Mouse (Mus musculus) regulatory T cell (primary cell): ENCODE data around the gene Rabggtb.
"Not testable (repeated sequence)": the region's sequence is repeated elsewhere in the genome, so short reads cannot be mapped to it uniquely, and the experiment has no call there.

Experiments used
- in situ Hi-C: fragments of 300-600 bp; cut with MboI, MseI; formaldehyde crosslinking; loops from one replicate; pipeline ENCODE4 v1.15.1; 2025; ENCODE audit warnings: high pct_unique_total_duplicates

Gene Rabggtb

GRCm38 (mm10) chr3:153867149-153868136 is 45.4 kb downstream of the Rabggtb start:
- in situ Hi-C loops, result no loop called here

GRCm38 (mm10) chr3:153864636-153865429 is 48.0 kb downstream of the Rabggtb start:
- in situ Hi-C loops, result no loop called here

- in situ Hi-C loops, result no loop called here
Observed at GRCm38 (mm10) chr3:153863816-153864215, 49.0 kb downstream of the Rabggtb start.

- in situ Hi-C loops, result not testable (repeated sequence)
Observed at GRCm38 (mm10) chr3:153860392-153860791, 52.4 kb downstream of the Rabggtb start.

- in situ Hi-C loops, result no loop called here
Observed at GRCm38 (mm10) chr3:153858350-153859001, 54.3 kb downstream of the Rabggtb start.
